Mouse (Mus musculus) gastrocnemius, adult 18-20 months (tissue): ENCODE results near the gene Lmcd1. TPM values are rescaled to one million over a fixed set of nuclear protein-coding genes. Genes with fewer than 3 reads are reported as not detected.
"Not testable (repeated sequence)": the region's sequence is repeated elsewhere in the genome, so short reads cannot be mapped to it uniquely, and the experiment has no call there.

ENCODE experiments used
- DNase-seq: peaks from one replicate; pipeline ENCODE4 v3.0.0; 2021; ENCODE audit warnings: low spot score
- long read RNA-seq, 2 experiments: library from polyadenylated mRNA; stranded (forward); transcript quantifications; one replicate each; pipeline ENCODE4 v2.0.0; 2021
- total RNA-seq, 2 experiments: library from RNA; stranded (reverse); gene quantifications; 2 replicates each; pipeline ENCODE4 v1.2.3; 2021

Lmcd1 gene
- total RNA-seq: 100 to 1,000 TPM; 109 to 237 TPM
- long read RNA-seq, experiment 1, transcript Lmcd1-201 (6 exons, 1,730 nt): major isoform, 18 of 26 reads
- long read RNA-seq, experiment 1, partial matches to known transcripts: 6 of 26 reads
- long read RNA-seq, experiment 1, other reads (novel, unspliced or antisense): 2 of 26 reads
- long read RNA-seq, experiment 2, transcript Lmcd1-201 (6 exons, 1,730 nt): major isoform, 45 of 86 reads
- long read RNA-seq, experiment 2, partial matches to known transcripts: 37 of 86 reads
- long read RNA-seq, experiment 2, other reads (novel, unspliced or antisense): 4 of 86 reads

DNA sequence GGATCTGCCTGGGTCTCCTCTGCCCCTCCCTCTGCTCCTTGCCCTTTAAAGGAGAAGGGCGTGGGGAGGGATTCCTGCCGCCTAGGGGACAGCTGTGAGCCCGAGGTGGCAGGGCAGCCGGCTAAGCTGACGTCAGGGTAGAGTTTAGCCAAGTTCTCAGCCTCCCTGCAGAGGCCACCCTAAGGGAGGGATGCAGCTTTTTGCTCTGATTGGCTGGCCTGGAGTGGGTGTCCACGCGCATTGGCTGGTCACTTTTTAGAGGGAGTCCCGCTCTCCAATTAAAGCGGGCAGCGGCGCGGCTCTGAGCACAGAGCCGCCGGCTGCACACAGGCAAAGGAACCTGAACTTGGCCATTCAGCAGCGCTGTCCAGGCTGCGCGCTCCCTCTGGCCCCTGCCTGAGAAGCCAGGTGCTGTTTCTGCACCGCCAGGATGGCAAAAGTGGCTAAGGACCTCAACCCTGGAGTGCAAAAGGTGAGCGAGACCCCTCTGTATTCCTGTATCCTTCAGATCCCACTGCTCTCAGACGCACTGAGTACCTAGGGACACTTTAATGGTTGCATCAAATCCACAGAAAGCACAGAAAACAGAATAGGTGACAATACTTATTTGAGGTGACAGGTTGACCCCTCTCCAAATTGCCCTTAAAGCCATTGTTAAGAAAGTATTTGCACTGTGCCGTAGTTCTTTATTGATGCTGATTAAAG is at the start of gene Lmcd1:
Gene Lmcd1 (plus strand): TSS at position 258 of the 705 bp plus-strand sequence.
- DNase-seq: peak; percentile 93

DNA sequence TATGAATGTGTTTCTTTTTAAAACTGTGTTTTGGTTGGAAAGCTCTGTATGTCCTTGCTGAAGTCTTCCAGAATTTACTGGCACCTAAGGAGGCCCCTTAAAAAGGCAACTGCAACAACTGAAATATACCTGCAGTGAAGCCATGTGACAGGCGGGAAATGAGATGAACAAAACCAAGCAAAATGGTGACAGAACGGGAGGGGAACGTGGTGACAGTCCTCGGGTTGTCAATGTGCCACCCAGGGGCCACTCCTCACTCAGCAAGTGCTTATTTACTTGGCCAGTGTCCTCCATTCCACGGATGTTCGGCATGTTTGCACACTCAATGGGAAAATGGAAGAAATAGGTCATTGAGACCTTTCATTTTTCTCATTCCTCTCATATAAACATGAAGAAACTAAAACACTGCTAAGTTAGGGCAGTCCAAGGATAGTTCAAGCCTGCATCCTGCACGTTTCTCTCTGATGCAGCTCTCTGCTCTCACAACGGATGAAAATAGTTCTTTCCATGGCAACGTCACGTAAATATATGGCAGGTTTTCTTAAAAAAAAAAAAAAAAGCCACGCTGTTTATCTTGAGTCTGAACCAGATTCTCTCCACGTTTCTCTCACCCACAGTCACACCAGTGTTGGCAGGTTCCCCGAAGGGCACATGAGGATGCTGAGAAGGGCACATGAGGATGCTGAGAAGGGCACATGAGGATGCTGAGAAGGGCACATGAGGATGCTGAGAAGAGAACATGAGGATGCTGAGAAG is 49.5 kb upstream of the Lmcd1 start:
- DNase-seq: no peak

DNA sequence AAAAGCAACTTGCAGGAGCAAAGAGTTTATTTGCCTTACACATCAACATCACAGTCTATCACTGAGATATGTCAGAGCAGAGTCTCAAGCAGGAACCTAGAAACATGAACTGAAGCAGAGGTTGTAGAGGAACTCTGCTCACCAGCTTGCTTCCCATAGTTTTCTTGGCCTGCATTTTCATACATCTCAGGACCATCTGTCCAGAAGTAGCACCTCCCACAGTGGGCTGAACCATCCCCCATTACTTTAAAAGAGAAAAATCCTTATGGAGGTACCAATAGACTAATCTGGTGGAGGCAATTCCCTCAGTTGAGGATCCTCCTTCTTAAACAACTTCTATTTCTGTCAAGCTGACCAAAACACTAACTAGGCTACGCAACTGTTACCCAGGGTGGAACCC is 36.8 kb upstream of the Lmcd1 start:
- no peak for DNase-seq

DNA sequence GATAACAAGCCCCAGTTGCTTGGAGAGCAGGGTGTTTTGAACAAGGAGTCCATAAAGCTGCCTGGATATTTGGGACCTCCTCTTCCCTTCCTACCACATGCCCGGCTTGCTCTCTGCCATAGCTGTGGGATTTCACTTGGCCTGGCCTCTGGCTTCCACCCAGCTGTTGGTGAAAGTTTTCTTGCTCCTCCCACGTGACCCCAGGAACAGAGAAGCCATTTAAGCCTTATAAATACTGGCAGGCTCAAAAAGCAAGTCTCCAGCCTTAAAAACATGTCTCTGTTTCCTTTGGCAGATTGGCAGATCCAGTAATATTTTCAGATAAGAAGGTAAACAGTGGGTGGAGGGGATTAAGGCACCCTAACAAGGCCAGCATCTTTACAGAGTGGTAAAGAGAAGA is 31.3 kb upstream of the Lmcd1 start:
- no peak for DNase-seq

DNA sequence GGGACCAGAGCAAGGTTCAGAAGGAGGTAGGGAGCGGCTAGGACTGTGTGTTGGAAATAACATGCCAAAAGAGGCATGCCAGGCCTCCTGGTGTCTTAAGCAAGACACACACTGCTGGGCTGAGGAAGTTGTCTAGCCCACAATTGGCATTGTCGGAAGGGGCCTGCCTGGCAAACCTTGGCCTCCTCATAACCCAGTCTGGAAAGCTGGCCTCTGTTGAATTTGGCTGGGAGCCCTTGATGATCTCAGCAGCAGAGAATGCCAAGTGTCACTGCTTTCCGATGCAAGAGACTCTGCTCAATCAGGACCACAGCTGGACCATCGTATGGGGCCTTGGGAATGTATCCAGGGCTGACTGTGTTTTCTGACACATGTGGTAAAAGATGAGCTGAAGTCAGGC is 27.9 kb upstream of the Lmcd1 start:
- DNase-seq: peak; percentile 33

DNA sequence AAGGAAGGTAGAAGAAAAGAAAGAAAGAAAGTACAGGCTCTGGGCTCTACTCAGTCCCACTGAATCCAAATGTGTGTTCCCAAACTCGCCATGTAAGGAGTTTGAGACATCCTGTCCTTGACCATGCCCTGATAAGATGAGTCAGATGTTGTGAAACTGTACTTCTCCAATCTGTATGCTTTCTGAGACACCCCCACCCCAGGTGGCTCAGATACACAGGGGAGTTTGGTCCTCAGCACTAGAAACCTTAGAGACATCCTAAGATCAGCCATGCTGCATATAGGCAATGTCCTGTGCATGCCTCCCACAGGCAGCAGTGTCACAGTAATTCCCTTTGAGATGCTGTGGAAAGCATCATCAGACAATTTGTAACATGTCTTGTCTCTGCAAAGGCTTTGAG is 26.9 kb upstream of the Lmcd1 start:
- no peak for DNase-seq

DNA sequence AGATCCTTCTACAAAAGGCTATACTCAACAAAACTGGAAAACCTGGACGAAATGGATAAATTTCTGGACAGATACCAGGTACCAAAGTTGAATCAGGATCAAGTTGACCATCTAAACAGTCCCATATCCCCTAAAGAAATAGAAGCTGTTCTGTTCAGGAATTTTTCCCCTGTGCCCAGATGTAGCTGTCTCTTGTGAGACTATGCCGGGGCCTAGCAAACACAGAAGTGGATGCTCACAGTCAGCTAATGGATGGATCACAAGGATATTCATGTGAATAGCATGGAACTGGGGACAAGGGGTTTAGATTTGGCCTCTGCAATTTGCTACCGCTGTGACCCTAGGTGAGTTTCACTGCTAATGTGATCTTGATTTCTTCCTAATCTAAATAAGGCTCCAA is 19.6 kb upstream of the Lmcd1 start:
- DNase-seq: not testable (repeated sequence)

DNA sequence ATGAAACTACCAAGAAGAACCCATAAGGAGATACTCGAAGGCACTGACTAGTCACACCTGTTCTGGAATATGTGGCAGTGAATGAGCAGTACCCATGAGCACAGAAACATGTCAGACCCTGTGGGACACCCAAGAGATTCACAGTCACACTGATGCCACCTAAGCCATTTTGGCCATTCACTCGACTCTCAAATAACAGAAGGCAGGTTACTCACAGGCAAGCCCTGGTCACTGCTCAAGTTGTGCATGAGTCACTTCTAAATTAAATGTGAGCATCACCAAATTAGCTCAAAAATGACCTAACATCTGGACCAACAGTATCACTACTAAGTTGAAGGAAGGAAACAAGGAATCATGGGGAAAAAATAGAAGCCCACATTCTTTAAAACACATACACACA is 18.6 kb upstream of the Lmcd1 start:
- DNase-seq: no peak

DNA sequence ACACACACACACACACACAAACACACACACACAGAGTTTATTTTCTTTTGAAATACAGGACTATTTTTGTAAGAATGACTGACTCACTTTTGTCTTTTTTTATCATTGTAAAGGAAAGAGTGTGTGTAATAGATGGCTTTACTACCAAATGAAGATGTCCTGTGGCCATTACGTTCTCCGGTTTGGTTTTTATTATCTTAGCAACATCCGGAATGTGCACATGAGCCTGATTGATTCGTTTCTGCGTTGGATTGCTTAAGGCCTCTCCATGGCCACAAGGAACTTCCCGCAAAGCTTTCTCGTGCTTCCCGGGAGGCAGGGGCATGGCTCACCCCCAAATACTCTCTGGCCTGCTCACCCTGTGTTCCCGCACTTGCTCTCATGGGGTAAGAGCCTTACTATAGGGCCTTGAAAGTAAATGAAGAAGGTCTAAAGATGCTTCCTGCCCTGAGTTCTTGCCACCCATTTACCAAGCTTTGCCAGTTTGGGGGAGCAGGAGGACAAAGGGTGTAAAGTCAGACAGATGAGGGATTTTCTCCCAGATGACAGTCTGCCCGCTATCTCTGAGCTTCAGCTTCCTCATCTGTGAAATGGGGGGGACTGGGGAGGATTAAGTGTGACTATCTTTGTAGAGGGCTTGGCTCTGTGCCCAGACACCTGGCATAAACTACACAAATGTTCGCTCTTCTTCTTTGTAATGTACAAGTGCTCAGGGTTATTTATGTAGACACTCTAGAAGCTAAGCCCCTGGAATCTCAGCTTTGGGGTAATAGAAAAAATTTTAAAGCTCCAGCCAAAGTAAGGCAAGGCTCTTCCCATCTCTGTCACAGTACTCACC is 18.0 kb upstream of the Lmcd1 start:
- DNase-seq: no peak

DNA sequence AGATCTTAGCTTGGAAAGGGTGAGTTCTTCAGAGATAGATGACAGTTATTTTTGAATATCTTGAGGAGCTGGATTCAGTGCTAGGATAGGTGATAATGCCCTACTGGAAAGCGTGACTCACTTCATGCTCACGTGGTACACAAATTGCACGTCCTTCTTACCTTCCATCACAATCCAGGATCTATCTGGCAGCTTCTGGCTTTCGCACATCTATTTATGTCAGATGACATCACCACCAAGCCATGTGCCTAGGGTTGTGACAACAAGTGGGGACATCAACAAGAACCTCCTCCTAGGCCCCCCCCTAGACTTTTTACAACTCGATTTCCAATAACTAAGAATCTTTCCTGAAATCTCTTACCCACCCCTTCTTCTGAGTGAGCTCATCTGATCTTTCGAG is 17.0 kb upstream of the Lmcd1 start:
- DNase-seq: no peak

DNA sequence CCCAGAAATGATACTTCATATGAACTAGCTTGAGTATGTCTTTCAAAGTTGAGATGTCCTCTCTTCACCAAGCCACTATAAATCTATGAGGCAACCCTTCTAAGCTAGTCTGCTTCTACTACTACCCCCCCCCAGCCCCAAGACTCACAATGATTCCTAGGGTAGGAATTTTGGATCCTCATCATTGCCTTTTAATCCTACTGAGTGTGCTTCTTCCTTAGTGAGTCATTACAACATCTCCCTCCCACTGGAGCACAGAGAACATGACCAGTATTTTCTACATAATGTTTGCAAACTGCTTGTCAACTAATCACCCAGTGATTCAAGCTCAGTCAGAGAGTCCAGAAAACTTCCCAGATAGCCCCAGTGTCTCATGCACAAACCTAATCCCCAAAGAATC is 12.5 kb upstream of the Lmcd1 start:
- DNase-seq: no peak

DNA sequence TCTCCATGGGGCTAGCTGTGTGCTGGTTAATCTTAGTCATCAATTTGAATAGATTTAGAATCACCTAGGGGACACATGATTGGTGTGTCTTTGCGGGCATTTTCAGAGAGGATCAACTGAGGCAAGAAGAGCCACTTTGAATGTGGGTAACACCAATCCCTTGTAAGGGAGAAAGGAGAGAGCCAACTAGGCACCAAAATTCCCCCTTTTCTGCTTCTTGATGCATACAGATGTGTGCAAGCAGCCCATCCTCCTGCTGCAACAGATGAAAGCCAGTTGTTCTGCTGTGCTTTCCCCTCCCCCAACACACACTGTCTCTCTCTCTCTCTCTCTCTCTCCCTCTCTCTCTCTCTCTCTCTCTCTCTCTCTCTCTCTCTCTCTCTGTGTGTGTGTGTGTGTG is 9.2 kb upstream of the Lmcd1 start:
- DNase-seq: no peak

DNA sequence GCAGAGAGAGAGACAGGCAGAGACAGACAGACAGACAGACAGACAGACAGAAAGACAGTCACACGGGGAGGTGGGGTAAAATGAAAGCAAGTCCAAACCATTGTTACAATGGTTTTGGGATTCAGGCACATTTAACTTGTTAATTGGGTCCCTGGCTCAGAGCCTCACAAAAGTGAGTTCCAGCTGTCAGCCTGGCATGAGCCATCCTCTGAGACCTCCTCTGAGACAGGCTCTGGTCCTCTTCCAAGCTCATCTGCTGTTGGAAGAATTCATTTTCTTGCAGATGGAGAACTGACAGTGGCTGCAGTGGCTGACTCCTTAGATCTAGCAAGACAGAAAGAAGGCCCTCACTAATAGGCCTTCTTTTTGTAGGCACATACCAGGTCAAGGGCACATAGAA is 6.9 kb upstream of the Lmcd1 start:
- no peak for DNase-seq

DNA sequence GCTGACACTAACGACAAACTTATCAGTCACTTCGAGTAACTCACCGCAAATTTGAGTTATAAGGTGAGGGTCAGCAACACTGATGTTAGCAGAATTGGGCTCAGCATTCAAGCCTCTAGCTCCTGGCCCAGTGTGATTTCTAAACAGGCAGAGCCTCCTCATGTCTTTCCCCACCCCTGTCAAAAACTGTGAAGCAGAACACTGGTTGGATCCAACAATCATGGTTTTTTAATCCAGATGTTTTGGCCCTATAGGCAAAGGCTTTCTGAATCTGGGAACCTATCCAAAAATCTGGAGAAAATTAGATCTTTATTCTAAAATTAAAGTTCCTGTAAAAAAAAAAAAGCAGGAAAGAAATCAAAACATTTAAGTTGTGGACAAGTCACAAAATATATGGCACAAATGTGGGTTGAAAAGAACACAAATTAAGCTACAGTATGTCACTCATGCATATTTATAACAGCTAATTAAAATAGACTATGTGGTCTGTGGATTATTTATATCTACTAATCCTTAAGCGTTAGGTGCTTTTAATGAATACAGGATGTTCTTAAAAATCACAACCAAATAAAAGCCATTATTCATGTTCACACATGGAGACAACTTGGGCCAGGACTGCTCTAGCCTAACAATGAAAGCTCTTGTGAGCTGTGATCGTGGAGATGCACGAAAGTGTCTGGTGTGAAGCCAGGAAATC is 5.7 kb upstream of the Lmcd1 start:
- no peak for DNase-seq

DNA sequence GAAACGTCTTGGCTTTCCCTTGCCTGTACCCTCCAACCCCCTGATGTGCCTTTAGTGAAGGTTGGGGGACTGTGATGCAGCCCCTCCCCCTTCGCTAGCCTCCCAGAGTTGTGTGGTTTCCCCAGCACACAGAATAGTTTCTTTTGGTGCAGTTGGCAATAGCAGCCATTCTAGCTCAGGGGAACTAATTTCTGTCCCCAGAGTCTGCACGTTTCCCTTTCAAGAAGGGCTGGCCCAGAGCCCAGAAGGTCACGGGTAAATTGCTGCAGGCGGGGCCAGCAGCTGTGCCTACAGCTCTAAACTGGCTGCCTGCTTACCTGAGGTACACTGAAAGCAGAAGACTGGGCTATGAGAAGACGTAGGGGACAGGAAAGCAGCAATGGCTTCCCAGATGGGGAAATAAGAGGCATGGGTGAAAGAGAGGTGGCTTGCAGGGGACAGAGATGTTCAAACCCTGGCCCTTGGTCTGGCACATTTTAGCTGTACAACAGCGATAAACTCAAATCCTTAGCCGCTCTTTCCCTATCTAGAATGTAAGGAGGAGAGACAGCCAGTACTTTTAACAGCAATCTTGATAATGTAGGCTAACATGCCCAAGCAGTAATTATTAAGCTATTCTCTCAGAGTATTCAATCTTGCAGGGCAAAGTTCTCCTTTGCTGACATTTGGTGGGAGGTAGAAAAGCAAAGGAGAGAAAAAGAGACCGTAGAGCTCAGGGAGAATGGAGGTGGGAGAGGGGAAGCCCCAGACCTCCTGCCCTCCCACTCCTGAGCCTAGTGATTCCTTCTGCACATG is 900 bp downstream of the Lmcd1 start:
- DNase-seq: peak; percentile 75

DNA sequence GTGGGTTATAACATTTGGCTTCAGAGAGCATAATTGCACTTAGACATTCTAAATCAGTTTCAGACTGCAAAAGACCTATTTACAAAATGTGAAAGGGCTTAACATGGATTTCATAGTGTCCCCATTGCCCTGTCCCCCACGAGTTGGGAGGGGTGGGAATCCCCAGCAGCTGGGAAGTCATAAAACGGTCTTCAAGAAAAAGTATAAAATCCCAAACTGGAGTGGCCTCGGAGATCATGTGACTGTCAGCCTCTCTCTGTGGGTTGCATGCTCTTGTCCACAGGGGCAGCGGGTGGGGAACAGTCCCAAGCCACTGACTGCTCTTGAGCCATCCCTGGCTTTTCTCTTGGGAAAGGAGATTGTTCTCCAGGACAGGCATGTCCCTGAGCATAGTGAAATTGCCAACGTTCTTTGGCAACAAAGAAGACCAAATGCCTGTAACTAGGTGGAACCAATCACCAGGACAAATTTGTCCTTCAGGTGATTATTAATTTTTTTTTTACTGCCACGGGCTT is 2.2 kb downstream of the Lmcd1 start:
- DNase-seq: no peak

DNA sequence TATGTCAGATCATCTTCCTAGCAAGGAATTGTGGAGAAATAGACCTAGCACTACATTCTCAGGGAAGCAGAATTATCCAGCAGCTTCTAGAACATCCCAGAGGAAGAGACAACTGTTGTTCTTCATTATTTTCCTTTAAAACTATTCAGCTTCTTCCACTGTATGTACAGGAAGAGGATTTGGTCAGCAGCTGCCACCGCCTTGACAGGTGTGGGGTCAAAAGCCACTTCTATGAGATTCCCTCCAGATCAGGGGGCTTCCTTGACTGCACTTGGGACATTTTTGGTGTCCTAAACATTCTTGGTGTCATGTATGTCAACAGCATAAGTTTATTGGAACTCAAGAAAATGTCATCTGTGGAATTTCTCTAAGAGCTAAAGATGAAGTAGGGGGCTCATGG is 5.2 kb downstream of the Lmcd1 start:
- DNase-seq: no peak

DNA sequence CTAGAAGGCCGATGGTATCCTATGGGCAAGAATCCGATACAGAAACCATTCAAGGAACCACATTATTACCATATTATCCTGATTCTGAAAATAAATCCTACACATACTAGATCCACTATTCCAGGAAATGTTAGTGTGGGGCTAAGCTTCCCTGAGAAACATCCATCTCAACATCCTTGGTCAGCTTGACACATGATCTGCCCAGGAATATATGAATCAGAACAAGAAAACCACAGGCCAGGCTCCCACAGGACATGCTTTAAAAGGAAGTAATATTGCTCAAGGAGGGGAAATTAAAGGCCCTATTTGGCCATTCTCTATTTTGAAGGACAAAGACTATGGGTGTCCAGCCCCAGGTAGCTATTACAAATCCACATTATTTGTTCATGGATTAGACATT is 6.6 kb downstream of the Lmcd1 start:
- DNase-seq: no peak

DNA sequence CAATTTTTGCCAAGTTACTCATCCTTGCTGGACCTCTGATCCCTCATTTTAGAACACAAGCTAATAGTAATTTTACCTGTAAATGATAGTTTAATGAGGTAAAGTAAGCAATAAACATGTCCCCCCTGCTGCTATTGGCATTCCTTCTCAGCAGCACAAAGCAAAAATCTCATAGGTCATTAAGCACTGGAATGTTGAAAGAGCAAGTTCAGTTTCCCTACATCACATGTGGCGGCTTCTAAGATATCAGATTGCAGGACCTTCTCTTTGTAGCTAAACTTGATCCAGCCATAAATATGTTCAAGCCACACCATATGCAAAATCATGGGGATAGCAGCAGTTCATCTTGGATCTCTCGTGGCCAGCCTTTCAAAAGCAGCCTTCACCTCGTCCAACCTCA is 7.4 kb downstream of the Lmcd1 start:
- no peak for DNase-seq

DNA sequence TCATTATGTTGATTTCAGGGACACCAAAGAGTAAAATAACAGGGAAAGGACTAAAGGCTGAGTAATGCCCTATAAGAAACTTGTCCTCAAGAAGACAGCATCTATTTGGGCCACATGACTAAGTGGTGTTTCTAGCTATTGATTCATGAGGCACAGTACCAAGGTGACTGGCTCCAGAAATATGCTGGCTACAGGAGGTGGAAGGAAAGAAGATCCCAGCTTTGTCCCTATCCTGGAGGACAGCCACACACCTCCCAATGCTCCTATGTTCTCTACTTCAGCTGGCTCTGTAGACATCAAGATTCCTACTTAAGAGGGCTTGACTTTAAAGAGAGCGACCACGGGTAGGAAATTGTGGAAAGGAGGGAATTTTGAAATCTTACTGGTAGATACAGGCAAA is 8.4 kb downstream of the Lmcd1 start:
- no peak for DNase-seq
